Mouse (Mus musculus): ENCODE measurements around the gene Cyp2j7.
A peak's percentile ranks its signal among the peaks of the same experiment; 100 is the strongest.
"Not testable (repeated sequence)": the region's sequence is repeated elsewhere in the genome, so short reads cannot be mapped to it uniquely, and the experiment has no call there.

Cyp2j7 gene

GRCm38 (mm10) chr4:96236559-96236958 lies at the start of gene Cyp2j7:
TSS of gene Cyp2j7 (minus strand) at chr4:96236659.
- DNase-seq, result no peak

- not testable (repeated sequence) for DNase-seq
These were observed 40.4 kb upstream of the Cyp2j7 start for GRCm38 (mm10) chr4:96276896-96277295.

GRCm38 (mm10) chr4:96273907-96274306 lies 37.4 kb upstream of the Cyp2j7 start:
- DNase-seq, result peak; percentile 51

GRCm38 (mm10) chr4:96196701-96197100 lies 39.8 kb downstream of the Cyp2j7 start:
- no peak for DNase-seq

- not testable (repeated sequence) for DNase-seq
These were observed 47.1 kb downstream of the Cyp2j7 start for GRCm38 (mm10) chr4:96189321-96189720.

- DNase-seq, result not testable (repeated sequence)
These were observed 47.8 kb downstream of the Cyp2j7 start for GRCm38 (mm10) chr4:96188671-96189070.

- DNase-seq, result not testable (repeated sequence)
These were observed 48.3 kb downstream of the Cyp2j7 start for GRCm38 (mm10) chr4:96188146-96188545.

- not testable (repeated sequence) for DNase-seq
These were observed 51.7 kb downstream of the Cyp2j7 start for GRCm38 (mm10) chr4:96184716-96185115.

GRCm38 (mm10) chr4:96162839-96163238 lies 73.6 kb downstream of the Cyp2j7 start:
- DNase-seq, result no peak

- DNase-seq, result no peak
These were observed 74.9 kb downstream of the Cyp2j7 start for GRCm38 (mm10) chr4:96161575-96161974.
